Comparison of ENCODE assay signal across 9 mouse cellular contexts in genomic region chr12:31444131-31444546, GRCm38 (mm10). TPM values are rescaled to one million over a fixed set of nuclear protein-coding genes. Genes with fewer than 3 reads are reported as not detected.
A peak's percentile ranks its signal among the peaks of the same experiment; 100 is the strongest.
DNase-seq lines count a peak whose midpoint lies in the region; ATAC-seq and TF ChIP-seq lines count a peak whose summit lies in the region.
"Had no signal": no experiment of that assay in that cellular context is flagged by ENCODE, and none has a peak within 500 bp of the region (broad histone marks: within the 10 kb centered on the region; RNA-seq: fewer than 3 reads in every experiment).

No protein-coding gene starts in this region.

- H3K4me3 ChIP-seq in bone marrow macrophage, adult 2 months (ENCODE audit: insufficient read depth, low read length) = peak overlapping the region; percentile 36
- H3K4me3 ChIP-seq in heart, embryonic 16.5 days (ENCODE audit: low read length) = peak overlapping the region; percentile 38
- H3K4me3 ChIP-seq in liver, embryonic 13.5 days (replicated peaks) = no peak overlapping the region
- H3K4me3 ChIP-seq in neural tube, embryonic 14.5 days (ENCODE audit: low read depth, low read length) = peak overlapping the region; percentile 22

- no peaks in the 10 kb centered on the region for H3K4me1 ChIP-seq in bone marrow macrophage, adult 2 months (ENCODE audit: control insufficient read depth, insufficient read depth, low read length)
- H3K4me1 ChIP-seq in heart, embryonic 16.5 days (ENCODE audit: control insufficient read depth, insufficient read depth, low read length) = peaks cover 7% of the 10 kb centered on the region; the same call in 1 of the 2 replicates
- H3K4me1 ChIP-seq in liver, embryonic 13.5 days (replicated peaks) = 0 out of 2 replicates have a peak, but pooled peaks cover 3% of the 10 kb centered on the region
- no peaks in the 10 kb centered on the region for H3K4me1 ChIP-seq in neural tube, embryonic 14.5 days (ENCODE audit: control insufficient read depth, insufficient read depth, low read length)

- no peak overlapping the region for H3K27ac ChIP-seq in bone marrow macrophage, adult 2 months (ENCODE audit: insufficient read depth, low read depth, low read length)
- no peak overlapping the region for H3K27ac ChIP-seq in heart, embryonic 16.5 days (ENCODE audit: low read length)
- no peak overlapping the region for H3K27ac ChIP-seq in liver, embryonic 13.5 days
- H3K27ac ChIP-seq in neural tube, embryonic 14.5 days (ENCODE audit: low read depth, low read length) = no peak overlapping the region

- no peak for TF ChIP-seq CTCF in bone marrow macrophage, adult 2 months (IDR thresholded peaks at IDR 0.05; ENCODE audit: low read depth, low read length)

- H3K9me3 ChIP-seq in heart, embryonic 16.5 days (replicated peaks; ENCODE audit: control insufficient read depth, low read length) = no peaks in the 10 kb centered on the region
- no peaks in the 10 kb centered on the region for H3K9me3 ChIP-seq in liver, embryonic 13.5 days (replicated peaks)
- H3K9me3 ChIP-seq in neural tube, embryonic 14.5 days (ENCODE audit: control insufficient read depth, low read length) = no peaks in the 10 kb centered on the region

- H3K9ac ChIP-seq in heart, embryonic 16.5 days (ENCODE audit: low read length) = no peak overlapping the region
- H3K9ac ChIP-seq in liver, embryonic 13.5 days = no peak overlapping the region
- H3K9ac ChIP-seq in neural tube, embryonic 14.5 days (replicated peaks; ENCODE audit: low read depth, low read length) = no peak overlapping the region

- H3K27me3 ChIP-seq in heart, embryonic 16.5 days (ENCODE audit: control insufficient read depth, insufficient read depth, low read length) = peaks cover 2% of the 10 kb centered on the region; the same call in 1 of the 2 replicates
- peaks cover 5% of the 10 kb centered on the region; the same call in 1 of the 2 replicates for H3K27me3 ChIP-seq in liver, embryonic 13.5 days
- H3K27me3 ChIP-seq in neural tube, embryonic 14.5 days (ENCODE audit: control insufficient read depth, insufficient read depth, low read length) = no peaks in the 10 kb centered on the region

- H3K4me2 ChIP-seq in heart, embryonic 16.5 days (ENCODE audit: low read depth, low read length) = peak overlapping the region; percentile 71
- peak overlapping the region; percentile 32 for H3K4me2 ChIP-seq in liver, embryonic 13.5 days
- peak overlapping the region; percentile 49 for H3K4me2 ChIP-seq in neural tube, embryonic 14.5 days (ENCODE audit: low read depth, low read length)

- ATAC-seq in heart, embryonic 16.5 days (replicated peaks; ENCODE audit: extremely low read depth, insufficient read depth, low FRiP score) = peak; percentile 67; the same call in 1 of the 2 replicates
- no peak for ATAC-seq in liver, embryonic 13.5 days (ENCODE audit: low read depth)
- peak; percentile 86 for ATAC-seq in neural tube, embryonic 14.5 days (ENCODE audit: low read depth)

- DNase-seq in adrenal gland, adult (ENCODE audit: inconsistent age in 2 of 2, low spot score in 1 of 2) = peak; percentile 5 to 42
- DNase-seq in adrenal gland, adult 18-20 months (ENCODE audit: low spot score in 2 of 2) = no peak
- DNase-seq in liver, embryonic 13.5 days = peak; percentile 0
- DNase-seq in spleen, postnatal 14 days (ENCODE audit: low spot score in 2 of 2) = no peak
- DNase-seq in urinary bladder, adult 18-20 months (ENCODE audit: low spot score in 2 of 2) = no peak

- TF ChIP-seq POLR2A in bone marrow macrophage, adult 2 months (IDR thresholded peaks at IDR 0.05; ENCODE audit: borderline replicate concordance, low read depth, low read length) = no peak

- H3K36me3 ChIP-seq in heart, embryonic 16.5 days (ENCODE audit: control insufficient read depth, insufficient read depth) = no peaks in the 10 kb centered on the region
- H3K36me3 ChIP-seq in liver, embryonic 13.5 days = no peaks in the 10 kb centered on the region
- no peaks in the 10 kb centered on the region for H3K36me3 ChIP-seq in neural tube, embryonic 14.5 days (ENCODE audit: control insufficient read depth, insufficient read depth, low read length)

- 1% methylated on average over 11 of the region's 11 CpGs for WGBS in heart, embryonic 16.5 days
- WGBS in liver, embryonic 13.5 days (ENCODE audit: insufficient replicate concordance) = 1% methylated on average over 11 of the region's 11 CpGs
- 1% methylated on average over 11 of the region's 11 CpGs for WGBS in neural tube, embryonic 14.5 days

RNA-seq across cellular contexts. Expression of gene Slc26a3, which starts 53.5 kb away (rescaled TPM):
- total RNA-seq in adrenal gland, adult 18-20 months (2021) = under 1 TPM; 0.50 to 0.67 TPM
- not detected in 2 replicates for polyA plus RNA-seq in bone marrow macrophage, adult 2 months (2012; ENCODE audit: insufficient read depth, insufficient read length, missing spikeins)
- 0.21 and 0.33 TPM in 2 replicates for polyA plus RNA-seq in heart, embryonic 16.5 days (2015; fragmentation: Nextera tagmentation; extraction: Ambion mirVana)
- 0.03 and 0.07 TPM in 2 replicates for polyA plus RNA-seq in liver, embryonic 13.5 days (2015; fragmentation: Nextera tagmentation; extraction: Ambion mirVana)
- 0.19 and 0.72 TPM in 2 replicates for polyA plus RNA-seq in neural tube, embryonic 14.5 days (2014; fragmentation: Nextera tagmentation; extraction: Ambion mirVana)
- polyA plus RNA-seq: C2C12 had no signal

RNA-seq across cellular contexts. Expression of gene Cbll1, which starts 55.3 kb away (rescaled TPM):
- 10 to 100 TPM; 16.9 to 17.8 TPM for total RNA-seq in adrenal gland, adult 18-20 months (2021)
- polyA plus RNA-seq in bone marrow macrophage, adult 2 months (2012; ENCODE audit: insufficient read depth, insufficient read length, missing spikeins) = 20.7 and 24.7 TPM in 2 replicates
- 8.4 and 9.4 TPM in 2 replicates for polyA plus RNA-seq in heart, embryonic 16.5 days (2015; fragmentation: Nextera tagmentation; extraction: Ambion mirVana)
- polyA plus RNA-seq in liver, embryonic 13.5 days (2015; fragmentation: Nextera tagmentation; extraction: Ambion mirVana) = 4.7 and 6.1 TPM in 2 replicates
- polyA plus RNA-seq in neural tube, embryonic 14.5 days (2014; fragmentation: Nextera tagmentation; extraction: Ambion mirVana) = 21.2 and 22.2 TPM in 2 replicates

Comparison
In these comparisons a context has a peak if more than half of its experiments do, and no peak if none do; other contexts are left out.
1. DNase-seq: peak in adrenal gland, adult (2 of 2) and liver, embryonic 13.5 days (single experiment); none in adrenal gland, adult 18-20 months (0 of 2), spleen, postnatal 14 days (0 of 2) and urinary bladder, adult 18-20 months (0 of 2).
2. Peak in every context shown above with its lines, with median percentiles within 50 percentile points of each other: H3K4me2 ChIP-seq.